Mouse (Mus musculus): ENCODE measurements around the gene Fxr2. TPM values are rescaled to one million over a fixed set of nuclear protein-coding genes. Genes with fewer than 3 reads are reported as not detected.

The Fxr2 gene
- polyA plus RNA-seq, 1 experiment from 2014 or later, result 35.0 TPM

- Histone ChIP-seq H3K9me3 (replicated peaks; ENCODE audit: control insufficient read depth, low read length) (no peaks in the 10 kb centered on the region), H3K27me3 (replicated peaks; ENCODE audit: control insufficient read depth, insufficient read depth, low read length) (no peaks in the 10 kb centered on the region), H3K27ac (ENCODE audit: low read depth, low read length) (no peak overlapping the region), H3K4me2 (ENCODE audit: low read length) (no peak overlapping the region), H3K36me3 (ENCODE audit: control insufficient read depth, insufficient read depth, low read length) (peaks cover 73% of the 10 kb centered on the region), H3K4me3 (ENCODE audit: low read depth, low read length) (no peak overlapping the region), H3K9ac (ENCODE audit: low read length) (no peak overlapping the region), H3K4me1 (ENCODE audit: control insufficient read depth, insufficient read depth, low read length) (peaks cover 23% of the 10 kb centered on the region)
- 89% methylated on average over 3 of the region's 3 CpGs for WGBS
- no peak for ATAC-seq
- DNase-seq (ENCODE audit: low spot score), result no peak
These were observed 33.8 kb downstream of the Fxr2 start for GRCm38 (mm10) chr11:69666665-69667005.

- peak overlapping the region; percentile 94 for H3K4me2 ChIP-seq (ENCODE audit: low read length)
- peaks cover 77% of the 10 kb centered on the region for H3K36me3 ChIP-seq (ENCODE audit: control insufficient read depth, insufficient read depth, low read length)
- peak overlapping the region; percentile 100 for H3K4me3 ChIP-seq (ENCODE audit: low read depth, low read length)
- no peaks in the 10 kb centered on the region for H3K27me3 ChIP-seq (replicated peaks; ENCODE audit: control insufficient read depth, insufficient read depth, low read length)
- H3K9me3 ChIP-seq (replicated peaks; ENCODE audit: control insufficient read depth, low read length), result no peaks in the 10 kb centered on the region
- H3K27ac ChIP-seq (ENCODE audit: low read depth, low read length), result peak overlapping the region; percentile 97
- peak overlapping the region; percentile 100 for H3K9ac ChIP-seq (ENCODE audit: low read length)
- DNase-seq (ENCODE audit: low spot score), result peak; percentile 97
- ATAC-seq, result peak; percentile 72
- under 1% methylated on average over 58 of the region's 61 CpGs for WGBS
- H3K4me1 ChIP-seq (ENCODE audit: control insufficient read depth, insufficient read depth, low read length), result peaks cover 16% of the 10 kb centered on the region
These were observed 38.3 kb downstream of the Fxr2 start for GRCm38 (mm10) chr11:69670786-69671725.

- Histone ChIP-seq H3K4me1 (ENCODE audit: control insufficient read depth, insufficient read depth, low read length) (peaks cover 16% of the 10 kb centered on the region), H3K27ac (ENCODE audit: low read depth, low read length) (peak overlapping the region; percentile 97), H3K27me3 (replicated peaks; ENCODE audit: control insufficient read depth, insufficient read depth, low read length) (no peaks in the 10 kb centered on the region), H3K9ac (ENCODE audit: low read length) (peak overlapping the region; percentile 100), H3K4me2 (ENCODE audit: low read length) (peak overlapping the region; percentile 94), H3K4me3 (ENCODE audit: low read depth, low read length) (peak overlapping the region; percentile 100), H3K9me3 (replicated peaks; ENCODE audit: control insufficient read depth, low read length) (no peaks in the 10 kb centered on the region), H3K36me3 (ENCODE audit: control insufficient read depth, insufficient read depth, low read length) (peaks cover 77% of the 10 kb centered on the region)
- peak; percentile 10; the same call in 1 of the 2 replicates for ATAC-seq
- no peak for DNase-seq (ENCODE audit: low spot score)
- under 1% methylated on average over 43 of the region's 43 CpGs for WGBS
These were observed 38.9 kb downstream of the Fxr2 start for GRCm38 (mm10) chr11:69671726-69672124.

- WGBS, result under 1% methylated on average over 36 of the region's 36 CpGs
- peaks cover 78% of the 10 kb centered on the region for H3K36me3 ChIP-seq (ENCODE audit: control insufficient read depth, insufficient read depth, low read length)
- H3K27ac ChIP-seq (ENCODE audit: low read depth, low read length), result peak within 1 kb of the TSS; percentile 97
- H3K9ac ChIP-seq (ENCODE audit: low read length), result peak within 1 kb of the TSS; percentile 100
- H3K27me3 ChIP-seq (replicated peaks; ENCODE audit: control insufficient read depth, insufficient read depth, low read length), result no peaks in the 10 kb centered on the region
- H3K4me2 ChIP-seq (ENCODE audit: low read length), result peak within 1 kb of the TSS; percentile 94
- H3K4me3 ChIP-seq (ENCODE audit: low read depth, low read length), result peak within 1 kb of the TSS; percentile 100
- DNase-seq (ENCODE audit: low spot score), result peak; percentile 100
- ATAC-seq, result peak; percentile 97
- no peaks in the 10 kb centered on the region for H3K9me3 ChIP-seq (replicated peaks; ENCODE audit: control insufficient read depth, low read length)
- peaks cover 16% of the 10 kb centered on the region for H3K4me1 ChIP-seq (ENCODE audit: control insufficient read depth, insufficient read depth, low read length)
These were observed 39.5 kb downstream of the Fxr2 start, which contains the start of gene Eif4a1 for GRCm38 (mm10) chr11:69672211-69672706. Gene Eif4a1, minus strand, starts transcription at chr11:69672423.

GRCm38 (mm10) chr11:69679144-69679543, 46.4 kb downstream of the Fxr2 start:
- Histone ChIP-seq H3K36me3 (ENCODE audit: control insufficient read depth, insufficient read depth, low read length) (peaks cover 58% of the 10 kb centered on the region), H3K9ac (ENCODE audit: low read length) (no peak overlapping the region), H3K4me3 (ENCODE audit: low read depth, low read length) (no peak overlapping the region), H3K27me3 (replicated peaks; ENCODE audit: control insufficient read depth, insufficient read depth, low read length) (no peaks in the 10 kb centered on the region), H3K4me2 (ENCODE audit: low read length) (no peak overlapping the region), H3K27ac (ENCODE audit: low read depth, low read length) (no peak overlapping the region), H3K4me1 (ENCODE audit: control insufficient read depth, insufficient read depth, low read length) (peaks cover 15% of the 10 kb centered on the region), H3K9me3 (replicated peaks; ENCODE audit: control insufficient read depth, low read length) (no peaks in the 10 kb centered on the region)
- DNase-seq (ENCODE audit: low spot score) (no peak), ATAC-seq (no peak)
- WGBS, result 97% methylated on average over 2 of the region's 2 CpGs

- Histone ChIP-seq H3K4me2 (ENCODE audit: low read length) (peak overlapping the region; percentile 97), H3K4me3 (ENCODE audit: low read depth, low read length) (peak overlapping the region; percentile 63), H3K9ac (ENCODE audit: low read length) (peak overlapping the region; percentile 79; the same call in 1 of the 2 replicates), H3K36me3 (ENCODE audit: control insufficient read depth, insufficient read depth, low read length) (peaks cover 47% of the 10 kb centered on the region), H3K9me3 (replicated peaks; ENCODE audit: control insufficient read depth, low read length) (no peaks in the 10 kb centered on the region), H3K4me1 (ENCODE audit: control insufficient read depth, insufficient read depth, low read length) (peaks cover 15% of the 10 kb centered on the region), H3K27me3 (replicated peaks; ENCODE audit: control insufficient read depth, insufficient read depth, low read length) (no peaks in the 10 kb centered on the region), H3K27ac (ENCODE audit: low read depth, low read length) (no peak overlapping the region)
- ATAC-seq (no peak), DNase-seq (ENCODE audit: low spot score) (no peak)
- WGBS, result 93% methylated on average over 30 of the region's 30 CpGs
These were observed 47.5 kb downstream of the Fxr2 start for GRCm38 (mm10) chr11:69680136-69680855.

GRCm38 (mm10) chr11:69681314-69682208, 48.8 kb downstream of the Fxr2 start, which contains the start of gene Senp3:
Gene Senp3, minus strand, starts transcription at chr11:69682084.
- Histone ChIP-seq H3K4me1 (ENCODE audit: control insufficient read depth, insufficient read depth, low read length) (peaks cover 25% of the 10 kb centered on the region), H3K4me3 (ENCODE audit: low read depth, low read length) (peak within 1 kb of the TSS; percentile 63), H3K36me3 (ENCODE audit: control insufficient read depth, insufficient read depth, low read length) (peaks cover 34% of the 10 kb centered on the region), H3K9me3 (replicated peaks; ENCODE audit: control insufficient read depth, low read length) (no peaks in the 10 kb centered on the region), H3K4me2 (ENCODE audit: low read length) (peak within 1 kb of the TSS; percentile 97), H3K27me3 (replicated peaks; ENCODE audit: control insufficient read depth, insufficient read depth, low read length) (no peaks in the 10 kb centered on the region), H3K27ac (ENCODE audit: low read depth, low read length) (peak within 1 kb of the TSS; percentile 93), H3K9ac (ENCODE audit: low read length) (peak within 1 kb of the TSS; percentile 79)
- DNase-seq (ENCODE audit: low spot score), result peak; percentile 99
- under 1% methylated on average over 72 of the region's 80 CpGs for WGBS
- ATAC-seq, result peak; percentile 98

- DNase-seq (ENCODE audit: low spot score) (no peak), ATAC-seq (peak; percentile 21)
- Histone ChIP-seq H3K27ac (ENCODE audit: low read depth, low read length) (peak overlapping the region; percentile 93), H3K27me3 (replicated peaks; ENCODE audit: control insufficient read depth, insufficient read depth, low read length) (no peaks in the 10 kb centered on the region), H3K4me1 (ENCODE audit: control insufficient read depth, insufficient read depth, low read length) (peaks cover 25% of the 10 kb centered on the region), H3K9me3 (replicated peaks; ENCODE audit: control insufficient read depth, low read length) (no peaks in the 10 kb centered on the region), H3K36me3 (ENCODE audit: control insufficient read depth, insufficient read depth, low read length) (peaks cover 26% of the 10 kb centered on the region), H3K9ac (ENCODE audit: low read length) (peak overlapping the region; percentile 64), H3K4me3 (ENCODE audit: low read depth, low read length) (peak overlapping the region; percentile 63), H3K4me2 (ENCODE audit: low read length) (peak overlapping the region; percentile 97)
- 26% methylated on average over 24 of the region's 24 CpGs for WGBS
These were observed 49.5 kb downstream of the Fxr2 start for GRCm38 (mm10) chr11:69682209-69682839.

Measured in forebrain, embryonic 14.5 days (tissue).